8 mouse cellular contexts compared by ENCODE assay signal in genomic region chr1:163311861-163312811, GRCm38 (mm10). TPM values are rescaled to one million over a fixed set of nuclear protein-coding genes. Genes with fewer than 3 reads are reported as not detected.
A peak's percentile ranks its signal among the peaks of the same experiment; 100 is the strongest.
DNase-seq lines count a peak whose midpoint lies in the region; ATAC-seq and TF ChIP-seq lines count a peak whose summit lies in the region.

No protein-coding gene starts in this region.

- no peaks in the 10 kb centered on the region for H3K9me3 ChIP-seq in embryonic facial prominence, embryonic 14.5 days (ENCODE audit: control insufficient read depth, low read length)
- H3K9me3 ChIP-seq in heart, embryonic 14.5 days (ENCODE audit: control insufficient read depth, low read length) = no peaks in the 10 kb centered on the region
- no peaks in the 10 kb centered on the region for H3K9me3 ChIP-seq in midbrain, embryonic 11.5 days (ENCODE audit: control insufficient read depth, low read length)
- no peaks in the 10 kb centered on the region for H3K9me3 ChIP-seq in stomach, postnatal 0 days (ENCODE audit: control insufficient read depth, low read length)

- H3K9ac ChIP-seq in embryonic facial prominence, embryonic 14.5 days (ENCODE audit: low read depth, low read length) = peak overlapping the region; percentile 100
- peak overlapping the region; percentile 80 for H3K9ac ChIP-seq in heart, embryonic 14.5 days (ENCODE audit: low read length)
- peak overlapping the region; percentile 48 for H3K9ac ChIP-seq in midbrain, embryonic 11.5 days (ENCODE audit: low read length)
- peak overlapping the region; percentile 61 for H3K9ac ChIP-seq in stomach, postnatal 0 days (ENCODE audit: low read length)

- H3K4me3 ChIP-seq in embryonic facial prominence, embryonic 14.5 days (ENCODE audit: low read depth, low read length) = peak overlapping the region; percentile 86
- peak overlapping the region; percentile 69 to 84 for H3K4me3 ChIP-seq in heart, embryonic 14.5 days (ENCODE audit: control insufficient read depth in 1 of 2, insufficient read depth in 1 of 2, low read depth in 1 of 2, low read length in 2 of 2)
- peak overlapping the region; percentile 45 for H3K4me3 ChIP-seq in midbrain, embryonic 11.5 days (ENCODE audit: low read depth, low read length)
- peak overlapping the region; percentile 56 for H3K4me3 ChIP-seq in stomach, postnatal 0 days (ENCODE audit: low read depth, low read length)

- H3K27me3 ChIP-seq in embryonic facial prominence, embryonic 14.5 days (replicated peaks; ENCODE audit: control insufficient read depth, insufficient read depth, low read length) = peaks cover 3% of the 10 kb centered on the region
- peaks cover 49% of the 10 kb centered on the region for H3K27me3 ChIP-seq in heart, embryonic 14.5 days (ENCODE audit: control insufficient read depth, insufficient read depth, low read length)
- peaks cover 78% of the 10 kb centered on the region for H3K27me3 ChIP-seq in midbrain, embryonic 11.5 days (ENCODE audit: control insufficient read depth, insufficient read depth, low read length)
- peaks cover 12% of the 10 kb centered on the region for H3K27me3 ChIP-seq in stomach, postnatal 0 days (ENCODE audit: control insufficient read depth, insufficient read depth, low read length)

- H3K27ac ChIP-seq in embryonic facial prominence, embryonic 14.5 days (replicated peaks; ENCODE audit: low read depth, low read length) = peak overlapping the region; percentile 99
- peak overlapping the region; percentile 55 to 64; a peak in 3 of 4 replicates for H3K27ac ChIP-seq in heart, embryonic 14.5 days (replicated peaks in 1 of 2; ENCODE audit: control insufficient read depth in 1 of 2, insufficient read depth in 1 of 2, low read depth in 2 of 2, low read length in 2 of 2)
- H3K27ac ChIP-seq in midbrain, embryonic 11.5 days (ENCODE audit: low read depth, low read length) = no peak overlapping the region
- peak overlapping the region; percentile 24; the same call in 1 of the 2 replicates for H3K27ac ChIP-seq in stomach, postnatal 0 days (replicated peaks)

- H3K4me1 ChIP-seq in embryonic facial prominence, embryonic 14.5 days (ENCODE audit: control insufficient read depth, insufficient read depth, low read length) = peaks cover 16% of the 10 kb centered on the region
- peaks cover 2 to 10% of the 10 kb centered on the region in 2 experiments for H3K4me1 ChIP-seq in heart, embryonic 14.5 days (ENCODE audit: control insufficient read depth in 2 of 2, insufficient read depth in 2 of 2, low read length in 2 of 2)
- H3K4me1 ChIP-seq in midbrain, embryonic 11.5 days (ENCODE audit: control insufficient read depth, insufficient read depth, low read length) = peaks cover 32% of the 10 kb centered on the region
- H3K4me1 ChIP-seq in stomach, postnatal 0 days (replicated peaks; ENCODE audit: control insufficient read depth, insufficient read depth) = no peaks in the 10 kb centered on the region

- TF ChIP-seq CTCF in stomach, postnatal 0 days (IDR thresholded peaks at IDR 0.05; ENCODE audit: low read depth) = peak; percentile 25

- H3K36me3 ChIP-seq in embryonic facial prominence, embryonic 14.5 days (ENCODE audit: control insufficient read depth, insufficient read depth, low read length) = peaks cover 18% of the 10 kb centered on the region; the same call in 1 of the 2 replicates
- no peaks in the 10 kb centered on the region for H3K36me3 ChIP-seq in heart, embryonic 14.5 days (ENCODE audit: control insufficient read depth, insufficient read depth, low read length)
- no peaks in the 10 kb centered on the region for H3K36me3 ChIP-seq in midbrain, embryonic 11.5 days (ENCODE audit: control insufficient read depth, insufficient read depth, low read length)
- H3K36me3 ChIP-seq in stomach, postnatal 0 days (ENCODE audit: control insufficient read depth, insufficient read depth, low read length) = no peaks in the 10 kb centered on the region

- H3K4me2 ChIP-seq in embryonic facial prominence, embryonic 14.5 days (ENCODE audit: low read depth, low read length) = peak overlapping the region; percentile 58
- peak overlapping the region; percentile 97 for H3K4me2 ChIP-seq in heart, embryonic 14.5 days (ENCODE audit: low read length)
- peak overlapping the region; percentile 81 for H3K4me2 ChIP-seq in midbrain, embryonic 11.5 days
- H3K4me2 ChIP-seq in stomach, postnatal 0 days (replicated peaks; ENCODE audit: low read depth) = peak overlapping the region; percentile 80

- peak; percentile 12 for DNase-seq in right cerebral cortex, adult 18-20 months
- no peak for DNase-seq in right cerebral cortex, adult 2 months (ENCODE audit: low spot score in 2 of 2)
- DNase-seq in embryonic facial prominence, embryonic 14.5 days (ENCODE audit: low spot score) = peak; percentile 64
- peak; percentile 23 to 57 for DNase-seq in kidney, postnatal 25 days
- DNase-seq in midbrain, embryonic 11.5 days (ENCODE audit: low spot score, missing footprints) = peak; percentile 94
- DNase-seq in stomach, postnatal 0 days (ENCODE audit: low spot score) = peak; percentile 50
- DNase-seq in spleen, postnatal 10 days (ENCODE audit: low spot score in 2 of 2) = no peak

- TF ChIP-seq EP300 in stomach, postnatal 0 days (optimal IDR thresholded peaks at IDR 0.05) = no peak

- 2% methylated on average over 59 of the region's 59 CpGs for WGBS in embryonic facial prominence, embryonic 14.5 days
- WGBS in heart, embryonic 14.5 days = 2% methylated on average over 58 of the region's 59 CpGs
- WGBS in midbrain, embryonic 11.5 days = under 1% methylated on average over 59 of the region's 59 CpGs
- WGBS in stomach, postnatal 0 days = 2% methylated on average over 54 of the region's 59 CpGs

- ATAC-seq in embryonic facial prominence, embryonic 14.5 days (ENCODE audit: low read depth) = 0 out of 2 replicates have a peak, but pooled peaks have one; percentile 7
- ATAC-seq in heart, embryonic 14.5 days (ENCODE audit: insufficient number of reproducible peaks, insufficient read depth, low FRiP score, low read depth) = peak; percentile 48; the same call in 1 of the 2 replicates
- ATAC-seq in midbrain, embryonic 11.5 days (ENCODE audit: low FRiP score) = peak; percentile 54
- peak; percentile 68 for ATAC-seq in stomach, postnatal 0 days (ENCODE audit: low FRiP score, low TSS enrichment)

RNA-seq across cellular contexts. Expression of gene Prrx1, which starts 1.4 kb away (rescaled TPM):
- polyA plus RNA-seq in embryonic facial prominence, embryonic 14.5 days (2014; fragmentation: Nextera tagmentation; extraction: Ambion mirVana) = 100 and 105 TPM in 2 replicates
- 8.9 and 9.0 TPM in 2 replicates for polyA plus RNA-seq in heart, embryonic 14.5 days (2014; fragmentation: Nextera tagmentation; extraction: Ambion mirVana)
- polyA plus RNA-seq in midbrain, embryonic 11.5 days (2014; fragmentation: Nextera tagmentation; extraction: Ambion mirVana) = 14.2 and 16.5 TPM in 2 replicates
- polyA plus RNA-seq in stomach, postnatal 0 days (2015; fragmentation: Nextera tagmentation; extraction: Ambion mirVana) = 2.7 and 2.8 TPM in 2 replicates

Comparison
In these comparisons a context has a peak if more than half of its experiments do, and no peak if none do; other contexts are left out.
1. DNase-seq: peak in right cerebral cortex, adult 18-20 months (single experiment), embryonic facial prominence, embryonic 14.5 days (single experiment), kidney, postnatal 25 days (2 of 2), midbrain, embryonic 11.5 days (single experiment) and stomach, postnatal 0 days (single experiment); none in right cerebral cortex, adult 2 months (0 of 2) and spleen, postnatal 10 days (0 of 2).
2. ATAC-seq: peak in every context shown above with its lines; median percentile 68 in stomach, postnatal 0 days; 54 in midbrain, embryonic 11.5 days; 48 in heart, embryonic 14.5 days; 7 in embryonic facial prominence, embryonic 14.5 days.
3. H3K9ac ChIP-seq: peak in every context shown above with its lines; median percentile 100 in embryonic facial prominence, embryonic 14.5 days; 80 in heart, embryonic 14.5 days; 61 in stomach, postnatal 0 days; 48 in midbrain, embryonic 11.5 days.
4. Peak in every context shown above with its lines, with median percentiles within 50 percentile points of each other: H3K4me2 ChIP-seq and H3K4me3 ChIP-seq.